Mouse (Mus musculus): ENCODE measurements around the gene Prss36. TPM values are rescaled to one million over a fixed set of nuclear protein-coding genes. Genes with fewer than 3 reads are reported as not detected.
"Not testable (repeated sequence)": the region's sequence is repeated elsewhere in the genome, so short reads cannot be mapped to it uniquely, and the experiment has no call there.

Prss36 gene
- polyA plus RNA-seq, 1 experiment from 2014 or later: 10.1 TPM

GRCm38 (mm10) chr7:127966371-127966918 lies 19.9 kb upstream of the Prss36 start:
- WGBS: 13% methylated on average over 10 of the region's 10 CpGs
- no peak for DNase-seq (ENCODE audit: low spot score)
- Histone ChIP-seq H3K4me3 (peak overlapping the region; percentile 99), H3K27me3 (ENCODE audit: low read depth, poor library complexity, severe bottlenecking) (no peaks in the 10 kb centered on the region), H3K9me3 (replicated peaks) (no peaks in the 10 kb centered on the region), H3K4me1 (peaks cover 9% of the 10 kb centered on the region), H3K36me3 (peaks cover 31% of the 10 kb centered on the region), H3K27ac (peak overlapping the region; percentile 100)

- DNase-seq (ENCODE audit: low spot score): no peak
- H3K27ac ChIP-seq: no peak overlapping the region
- H3K4me1 ChIP-seq: no peaks in the 10 kb centered on the region
- no peaks in the 10 kb centered on the region for H3K27me3 ChIP-seq (ENCODE audit: low read depth, poor library complexity, severe bottlenecking)
- WGBS: 67% methylated on average over 5 of the region's 5 CpGs
- no peak overlapping the region for H3K4me3 ChIP-seq
- no peaks in the 10 kb centered on the region for H3K9me3 ChIP-seq (replicated peaks)
- no peaks in the 10 kb centered on the region for H3K36me3 ChIP-seq
Observed at GRCm38 (mm10) chr7:127959364-127959763, 12.8 kb upstream of the Prss36 start.

- Histone ChIP-seq H3K4me3 (no peak overlapping the region), H3K4me1 (no peaks in the 10 kb centered on the region), H3K9me3 (replicated peaks) (no peaks in the 10 kb centered on the region), H3K27me3 (ENCODE audit: low read depth, poor library complexity, severe bottlenecking) (no peaks in the 10 kb centered on the region), H3K27ac (no peak overlapping the region), H3K36me3 (no peaks in the 10 kb centered on the region)
- no peak for DNase-seq (ENCODE audit: low spot score)
- 38% methylated on average over 13 of the region's 13 CpGs for WGBS
Observed at GRCm38 (mm10) chr7:127952864-127953581, 6.5 kb upstream of the Prss36 start.

- peak; percentile 44 for DNase-seq (ENCODE audit: low spot score)
- H3K4me1 ChIP-seq: peaks cover 6% of the 10 kb centered on the region
- no peaks in the 10 kb centered on the region for H3K36me3 ChIP-seq
- H3K4me3 ChIP-seq: peak overlapping the region; percentile 29
- no peaks in the 10 kb centered on the region for H3K9me3 ChIP-seq (replicated peaks)
- 10% methylated on average over 23 of the region's 23 CpGs for whole genome bisulfite sequencing
- H3K27ac ChIP-seq: no peak overlapping the region
- peaks cover 44% of the 10 kb centered on the region for H3K27me3 ChIP-seq (ENCODE audit: low read depth, poor library complexity, severe bottlenecking)
Observed at GRCm38 (mm10) chr7:127944614-127945013, 1.9 kb downstream of the Prss36 start.

GRCm38 (mm10) chr7:127942097-127942496 lies 4.4 kb downstream of the Prss36 start:
- not testable (repeated sequence) for H3K4me1 ChIP-seq; DNase-seq (ENCODE audit: low spot score); H3K27ac ChIP-seq; H3K4me3 ChIP-seq; H3K9me3 ChIP-seq (replicated peaks); H3K36me3 ChIP-seq
- H3K27me3 ChIP-seq (ENCODE audit: low read depth, poor library complexity, severe bottlenecking): peaks cover 42% of the 10 kb centered on the region
- 54% methylated on average over 2 of the region's 2 CpGs for WGBS

- H3K27ac ChIP-seq: peak overlapping the region; percentile 25; the same call in 1 of the 2 replicates
- no peak for DNase-seq (ENCODE audit: low spot score)
- H3K4me1 ChIP-seq: peaks cover 43% of the 10 kb centered on the region
- H3K4me3 ChIP-seq: peak overlapping the region; percentile 65
- WGBS: 58% methylated on average over 18 of the region's 18 CpGs
- peaks cover 7% of the 10 kb centered on the region; the same call in 1 of the 2 replicates for H3K27me3 ChIP-seq (ENCODE audit: low read depth, poor library complexity, severe bottlenecking)
- no peaks in the 10 kb centered on the region for H3K36me3 ChIP-seq
- H3K9me3 ChIP-seq (replicated peaks): no peaks in the 10 kb centered on the region
Observed at GRCm38 (mm10) chr7:127936216-127936884, 10.2 kb downstream of the Prss36 start.

- Histone ChIP-seq H3K4me1 (peaks cover 45% of the 10 kb centered on the region), H3K9me3 (replicated peaks) (no peaks in the 10 kb centered on the region), H3K4me3 (peak overlapping the region; percentile 65), H3K27ac (peak overlapping the region; percentile 82), H3K36me3 (no peaks in the 10 kb centered on the region), H3K27me3 (ENCODE audit: low read depth, poor library complexity, severe bottlenecking) (peaks cover 7% of the 10 kb centered on the region; the same call in 1 of the 2 replicates)
- no peak for DNase-seq (ENCODE audit: low spot score)
- under 1% methylated on average over 38 of the region's 38 CpGs for WGBS
Observed at GRCm38 (mm10) chr7:127935748-127936159, 10.8 kb downstream of the Prss36 start.

- peak; percentile 95 for DNase-seq (ENCODE audit: low spot score)
- peaks cover 12% of the 10 kb centered on the region for H3K27me3 ChIP-seq (ENCODE audit: low read depth, poor library complexity, severe bottlenecking)
- H3K4me3 ChIP-seq: peak overlapping the region; percentile 65
- 7% methylated on average over 32 of the region's 32 CpGs for WGBS
- no peaks in the 10 kb centered on the region for H3K9me3 ChIP-seq (replicated peaks)
- peak overlapping the region; percentile 82 for H3K27ac ChIP-seq
- H3K36me3 ChIP-seq: no peaks in the 10 kb centered on the region
- peaks cover 47% of the 10 kb centered on the region for H3K4me1 ChIP-seq
Observed at GRCm38 (mm10) chr7:127935028-127935722, 11.3 kb downstream of the Prss36 start.

GRCm38 (mm10) chr7:127934075-127934474 lies 12.4 kb downstream of the Prss36 start:
- Histone ChIP-seq H3K27ac (peak overlapping the region; percentile 82; the same call in 1 of the 2 replicates), H3K27me3 (ENCODE audit: low read depth, poor library complexity, severe bottlenecking) (peaks cover 23% of the 10 kb centered on the region), H3K9me3 (replicated peaks) (no peaks in the 10 kb centered on the region), H3K4me1 (peaks cover 58% of the 10 kb centered on the region), H3K4me3 (no peak overlapping the region), H3K36me3 (no peaks in the 10 kb centered on the region)
- WGBS: 89% methylated on average over 5 of the region's 5 CpGs
- DNase-seq (ENCODE audit: low spot score): no peak

GRCm38 (mm10) chr7:127932273-127933031 lies 14.1 kb downstream of the Prss36 start:
- H3K4me3 ChIP-seq: no peak overlapping the region
- no peak for DNase-seq (ENCODE audit: low spot score)
- peaks cover 40% of the 10 kb centered on the region for H3K27me3 ChIP-seq (ENCODE audit: low read depth, poor library complexity, severe bottlenecking)
- H3K27ac ChIP-seq: 0 out of 2 replicates have a peak overlapping the region, but pooled peaks have one; percentile 4
- H3K9me3 ChIP-seq (replicated peaks): no peaks in the 10 kb centered on the region
- H3K36me3 ChIP-seq: peaks cover 3% of the 10 kb centered on the region; the same call in 1 of the 2 replicates
- WGBS: 16% methylated on average over 13 of the region's 13 CpGs
- peaks cover 62% of the 10 kb centered on the region for H3K4me1 ChIP-seq

- no peak overlapping the region for H3K4me3 ChIP-seq
- H3K9me3 ChIP-seq (replicated peaks): no peaks in the 10 kb centered on the region
- peaks cover 9% of the 10 kb centered on the region for H3K36me3 ChIP-seq
- 51% methylated on average over 13 of the region's 13 CpGs for WGBS
- H3K4me1 ChIP-seq: peaks cover 62% of the 10 kb centered on the region
- DNase-seq (ENCODE audit: low spot score): no peak
- H3K27ac ChIP-seq: peak overlapping the region; percentile 42; the same call in 1 of the 2 replicates
- H3K27me3 ChIP-seq (ENCODE audit: low read depth, poor library complexity, severe bottlenecking): peaks cover 39% of the 10 kb centered on the region
Observed at GRCm38 (mm10) chr7:127931351-127932135, 15.0 kb downstream of the Prss36 start.

All from limb, embryonic 10.5 days (tissue).